Mouse (Mus musculus) heart, postnatal 0 days (tissue): ENCODE data around the gene Sun2. TPM values are rescaled to one million over a fixed set of nuclear protein-coding genes. Genes with fewer than 3 reads are reported as not detected.

Experiments used
- ATAC-seq: fragments of 200-750 bp; cut with Nextera tagmentation; 2 replicates; pipeline ENCODE4 v1.8.0; 2017; ENCODE audit warnings: low read depth, moderate number of reproducible peaks, moderate library complexity; ENCODE audit not compliant: insufficient read depth
- DNase-seq: peaks from one replicate; pipeline ENCODE4 v3.0.0-alpha.2; 2016; ENCODE audit warnings: low spot score
- H3K27ac ChIP-seq: fragments of 300-500 bp; sonication (generic); 2 replicates; pipeline ENCODE4 v1.5.1; 2014; ENCODE audit warnings: low read depth, mild to moderate bottlenecking
- H3K27me3 ChIP-seq: fragments of 300-500 bp; sonication (generic); 2 replicates; pipeline ENCODE4 v1.6.1; 2014; ENCODE audit warnings: low read length, mixed read lengths; ENCODE audit not compliant: control insufficient read depth, insufficient read depth
- H3K36me3 ChIP-seq: fragments of 300-500 bp; sonication (generic); replicated peaks from 2 replicates; pipeline ENCODE4 v1.6.1; 2014; ENCODE audit warnings: low read length, mixed read lengths; ENCODE audit not compliant: control insufficient read depth, insufficient read depth
- H3K4me1 ChIP-seq: fragments of 300-500 bp; sonication (generic); 2 replicates; pipeline ENCODE4 v1.6.1; 2014; ENCODE audit warnings: antibody characterized with exemption; ENCODE audit not compliant: control insufficient read depth, insufficient read depth
- H3K4me2 ChIP-seq: fragments of 300-500 bp; sonication (generic); 2 replicates; pipeline ENCODE4 v1.6.1; 2014; ENCODE audit warnings: low read depth, mild to moderate bottlenecking, low read length, moderate library complexity
- H3K4me3 ChIP-seq: fragments of 300-500 bp; sonication (generic); 2 replicates; pipeline ENCODE4 v1.5.1; 2014; ENCODE audit warnings: low read depth, low read length
- H3K9ac ChIP-seq: fragments of 300-500 bp; sonication (generic); replicated peaks from 2 replicates; pipeline ENCODE4 v1.6.1; 2014; ENCODE audit warnings: low read depth, low read length, mixed read lengths
- H3K9me3 ChIP-seq: fragments of 300-500 bp; sonication (generic); replicated peaks from 2 replicates; pipeline ENCODE4 v1.6.1; 2016; ENCODE audit warnings: low read length; ENCODE audit not compliant: control insufficient read depth
- CTCF ChIP-seq: IDR thresholded peaks from 2 replicates; pipeline ENCODE4 v1.5.1; 2016; ENCODE audit warnings: antibody characterized with exemption, control low read depth, low read depth
- EP300 ChIP-seq: IDR thresholded peaks from 2 replicates; pipeline ENCODE4 v1.6.1; 2016; ENCODE audit warnings: antibody characterized with exemption, low read depth
- WGBS: fragments of 180-500 bp; shearing (Covaris S2); extraction: QIAGEN DNeasy Blood & Tissue Kit; methylation state at CpG from one replicate; pipeline ENCODE4 v1.1.7; 2014; 5-methylcytosine and 5-hydroxymethylcytosine counted together
- polyA plus RNA-seq: library from polyadenylated mRNA; unstranded; fragments of >200 nt; fragmentation: Nextera tagmentation; extraction: Ambion mirVana; gene quantifications from 2 replicates; pipeline ENCODE4 v1.2.1, GENCODE M21; 2015
- total RNA-seq: library from RNA; depleted of rRNA; stranded (reverse); fragments of >200 nt; gene quantifications from 2 replicates; pipeline ENCODE4 v1.2.3, GENCODE M21; 2014; ENCODE audit warnings: low replicate concordance

Gene Sun2
- total and polyA plus RNA-seq, 2 experiments from 2014 or later, result 4.0 to 71.6 TPM

DNA sequence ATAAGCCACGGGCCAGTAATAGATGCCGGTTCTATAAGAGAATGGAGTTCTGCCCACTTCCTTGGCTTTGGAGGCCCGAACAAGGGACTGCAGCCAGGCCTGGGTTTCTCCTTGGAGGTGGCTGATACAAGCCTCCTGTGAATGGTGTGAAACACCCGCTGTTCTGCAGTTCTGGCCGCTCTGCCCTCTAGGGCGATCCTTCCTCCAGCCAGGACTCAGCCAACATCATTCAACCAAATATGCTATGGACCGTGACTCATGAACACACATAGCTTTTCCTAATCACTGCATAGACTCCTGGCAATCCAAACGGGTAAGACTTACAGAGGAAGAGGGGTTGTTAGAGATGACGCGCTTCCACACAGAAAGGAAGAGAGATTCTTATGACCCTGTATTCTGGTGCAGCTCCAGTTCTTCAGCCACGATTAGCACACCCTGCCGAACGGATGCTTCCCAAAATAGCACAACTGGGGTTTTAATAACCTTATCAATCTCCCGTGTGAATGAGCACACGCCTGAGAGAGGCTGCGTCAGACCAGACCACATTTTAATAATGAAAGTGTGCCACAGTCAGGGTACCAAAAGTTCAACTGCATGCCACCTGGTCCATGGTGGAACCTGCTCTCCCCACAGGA lies 25.1 kb upstream of the Sun2 start:
- peaks cover 66% of the 10 kb centered on the region for H3K4me1 ChIP-seq

DNA sequence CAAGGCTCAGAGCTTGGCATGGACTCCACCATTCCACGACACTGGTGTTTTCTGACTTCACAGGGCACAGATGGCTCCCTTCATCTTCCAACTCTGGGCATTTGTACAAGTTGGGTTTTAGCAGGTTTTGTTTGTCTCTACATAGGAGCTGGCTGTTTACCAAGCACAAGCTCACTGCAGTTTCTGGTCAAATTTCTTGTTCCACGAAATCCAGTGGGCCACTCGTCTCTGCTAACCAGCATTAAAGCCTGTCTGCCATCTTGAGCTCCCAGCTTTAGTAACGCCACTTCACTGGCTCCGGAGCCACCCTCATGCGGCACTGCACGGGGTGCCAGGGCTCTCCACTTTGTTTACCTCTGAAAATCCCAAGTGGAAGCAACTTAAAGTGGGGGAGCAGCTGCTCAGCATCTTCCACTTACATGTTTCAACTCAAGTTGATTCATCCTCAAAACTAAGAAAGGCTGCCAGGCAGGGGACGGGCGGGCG lies 24.3 kb upstream of the Sun2 start:
- Histone ChIP-seq H3K9ac (no peak overlapping the region), H3K27me3 (no peaks in the 10 kb centered on the region), H3K36me3 (peaks cover 29% of the 10 kb centered on the region), H3K27ac (no peak overlapping the region), H3K4me1 (peaks cover 66% of the 10 kb centered on the region), H3K4me2 (no peak overlapping the region), H3K9me3 (no peaks in the 10 kb centered on the region), H3K4me3 (no peak overlapping the region)
- 89% methylated on average over 10 of the region's 10 CpGs for WGBS
- no peak for DNase-seq
- TF ChIP-seq EP300, result no peak
- no peak for TF ChIP-seq CTCF
- no peak for ATAC-seq

More for the DNA sequence above, 25.1 kb upstream of the Sun2 start:
- no peaks in the 10 kb centered on the region for H3K9me3 ChIP-seq
- peak; percentile 60 for DNase-seq
- peaks cover 21% of the 10 kb centered on the region for H3K36me3 ChIP-seq
- H3K9ac ChIP-seq, result 0 out of 2 replicates have a peak overlapping the region, but pooled peaks have one; percentile 7
- 0 out of 2 replicates have a peak overlapping the region, but pooled peaks have one; percentile 11 for H3K4me3 ChIP-seq
- TF ChIP-seq EP300, result no peak
- no peak for TF ChIP-seq CTCF
- H3K27me3 ChIP-seq, result no peaks in the 10 kb centered on the region
- peak overlapping the region; percentile 64 for H3K27ac ChIP-seq
- 27% methylated on average over 16 of the region's 16 CpGs for WGBS
- peak overlapping the region; percentile 28 for H3K4me2 ChIP-seq
- ATAC-seq, result peak; percentile 55

DNA sequence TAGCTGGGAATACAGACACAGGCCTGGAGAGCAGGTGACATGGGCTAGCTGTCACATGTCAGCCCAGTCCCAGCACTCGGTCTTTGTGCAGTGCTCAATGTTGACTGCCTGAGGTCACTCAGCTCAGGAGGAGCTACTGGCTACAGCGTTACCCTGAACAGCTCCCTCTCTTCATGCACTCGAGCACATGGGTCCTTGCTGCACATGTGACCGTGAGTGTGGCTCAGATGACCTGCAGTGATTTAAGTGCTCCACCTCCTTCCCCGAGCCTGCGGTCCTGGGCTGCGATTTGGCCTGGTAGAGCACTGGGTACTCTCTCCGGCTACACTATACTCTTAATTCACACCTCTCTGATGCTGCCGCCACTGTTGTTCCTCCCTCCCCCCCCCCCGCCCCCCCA lies 23.8 kb upstream of the Sun2 start:
- no peak overlapping the region for H3K9ac ChIP-seq
- no peak overlapping the region for H3K27ac ChIP-seq
- 49% methylated on average over 9 of the region's 10 CpGs for WGBS
- no peaks in the 10 kb centered on the region for H3K27me3 ChIP-seq
- peaks cover 33% of the 10 kb centered on the region for H3K36me3 ChIP-seq
- H3K4me3 ChIP-seq, result no peak overlapping the region
- peaks cover 63% of the 10 kb centered on the region for H3K4me1 ChIP-seq
- no peak overlapping the region for H3K4me2 ChIP-seq
- TF ChIP-seq EP300 (no peak), CTCF (no peak)
- DNase-seq, result no peak
- ATAC-seq, result no peak
- H3K9me3 ChIP-seq, result no peaks in the 10 kb centered on the region

DNA sequence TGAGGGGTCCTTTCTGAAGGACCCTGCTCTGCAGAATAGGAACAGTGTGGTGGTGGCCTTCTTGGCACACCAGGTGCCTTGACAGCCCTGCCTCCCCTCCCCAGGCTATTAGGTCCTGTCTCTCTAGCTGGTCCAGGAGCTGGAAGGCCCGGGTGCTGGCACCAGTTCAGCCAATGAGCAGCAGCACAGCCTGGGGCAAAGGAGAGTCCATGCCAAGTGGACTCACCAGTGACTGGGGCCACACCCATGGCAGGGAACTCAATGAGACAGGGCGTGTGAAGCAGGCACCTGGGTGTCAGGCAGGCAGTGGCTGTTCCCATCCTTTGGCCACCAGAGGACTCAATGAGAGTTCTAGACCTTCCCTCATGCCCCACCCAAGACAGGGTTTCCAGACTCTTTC lies 23.0 kb upstream of the Sun2 start:
- H3K9ac ChIP-seq, result no peak overlapping the region
- WGBS, result 68% methylated on average over 2 of the region's 2 CpGs
- no peaks in the 10 kb centered on the region for H3K9me3 ChIP-seq
- no peaks in the 10 kb centered on the region for H3K27me3 ChIP-seq
- H3K4me2 ChIP-seq, result no peak overlapping the region
- no peak overlapping the region for H3K27ac ChIP-seq
- H3K36me3 ChIP-seq, result peaks cover 33% of the 10 kb centered on the region
- ATAC-seq, result no peak
- no peak overlapping the region for H3K4me3 ChIP-seq
- TF ChIP-seq CTCF, result no peak
- TF ChIP-seq EP300, result no peak
- no peak for DNase-seq
- H3K4me1 ChIP-seq, result peaks cover 55% of the 10 kb centered on the region

DNA sequence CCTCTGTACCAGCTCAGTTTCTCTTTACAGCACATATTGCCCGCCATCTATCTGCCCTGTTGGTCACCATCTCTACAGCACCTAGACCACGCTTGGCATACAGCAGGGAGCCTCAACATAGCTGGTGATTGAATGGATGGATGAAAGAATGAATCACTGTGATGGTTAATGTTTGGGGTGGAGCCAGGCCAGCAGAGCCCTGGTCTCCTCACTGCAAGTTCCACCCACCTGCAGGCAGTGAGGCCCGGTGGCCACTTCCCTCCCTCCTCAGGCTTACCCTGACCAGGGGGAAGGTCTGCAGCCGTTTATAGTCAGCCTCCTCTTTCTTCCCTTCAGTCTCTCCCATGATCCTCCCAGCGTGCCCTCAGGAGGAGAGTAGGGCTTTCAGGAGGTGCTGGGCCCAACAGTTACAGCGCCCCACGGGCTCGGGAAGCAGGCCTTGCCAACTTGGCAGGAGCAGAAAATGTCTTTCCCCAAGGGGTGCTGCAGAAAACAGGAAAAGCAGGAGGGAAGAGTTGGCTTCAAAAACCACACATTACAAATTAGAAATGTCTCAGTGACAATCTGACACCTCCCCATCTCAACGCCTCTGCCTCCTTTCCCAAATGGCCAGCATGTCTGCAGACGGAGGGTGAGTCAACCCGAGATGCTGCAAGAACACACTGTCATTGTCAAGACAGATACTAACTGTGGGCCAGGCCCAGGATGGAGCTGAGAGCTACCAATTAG lies 22.4 kb upstream of the Sun2 start:
- DNase-seq, result no peak

More for the DNA sequence above, 22.4 kb upstream of the Sun2 start:
- no peak overlapping the region for H3K4me3 ChIP-seq
- no peak overlapping the region for H3K27ac ChIP-seq
- peaks cover 33% of the 10 kb centered on the region for H3K36me3 ChIP-seq
- H3K4me1 ChIP-seq, result peaks cover 48% of the 10 kb centered on the region
- 72% methylated on average over 11 of the region's 11 CpGs for WGBS
- no peaks in the 10 kb centered on the region for H3K27me3 ChIP-seq
- H3K9ac ChIP-seq, result no peak overlapping the region
- no peaks in the 10 kb centered on the region for H3K9me3 ChIP-seq
- ATAC-seq, result no peak
- no peak overlapping the region for H3K4me2 ChIP-seq
- no peak for TF ChIP-seq EP300
- no peak for TF ChIP-seq CTCF
